Mouse (Mus musculus): ENCODE measurements around the gene Crmp1. TPM values are rescaled to one million over a fixed set of nuclear protein-coding genes. Genes with fewer than 3 reads are reported as not detected.
A peak's percentile ranks its signal among the peaks of the same experiment; 100 is the strongest.

The Crmp1 gene
- polyA plus RNA-seq, 1 experiment from 2014 or later = 851 TPM

DNA sequence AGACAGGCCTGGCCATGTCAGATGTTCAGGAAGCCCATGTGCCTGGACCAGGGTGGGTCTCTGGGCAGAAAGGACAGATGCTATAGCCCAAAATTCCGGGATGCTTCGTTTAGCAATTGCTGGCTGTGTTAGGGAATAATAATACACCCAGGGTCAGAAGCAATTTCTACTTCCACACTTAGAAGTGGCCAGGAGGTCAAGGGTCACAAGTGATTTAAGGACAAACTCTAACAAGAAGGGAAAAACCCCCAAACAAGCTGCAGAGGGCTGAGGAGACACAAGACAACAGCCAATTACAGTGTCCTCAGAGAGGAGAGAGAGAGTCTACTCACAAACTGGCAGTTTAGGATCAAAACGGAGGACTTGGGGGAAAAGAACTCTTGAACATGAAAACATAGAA lies 93.3 kb downstream of the Crmp1 start:
- Histone ChIP-seq H3K27me3 (replicated peaks; ENCODE audit: control insufficient read depth, insufficient read depth, low read length) (0 out of 2 replicates have a peak, but pooled peaks cover 2% of the 10 kb centered on the region), H3K4me1 (ENCODE audit: control insufficient read depth, insufficient read depth, low read depth, low read length) (peaks cover 7% of the 10 kb centered on the region), H3K4me2 (ENCODE audit: low read length) (no peak overlapping the region), H3K4me3 (ENCODE audit: low read length) (no peak overlapping the region), H3K9me3 (ENCODE audit: control insufficient read depth, low read length) (no peaks in the 10 kb centered on the region), H3K27ac (ENCODE audit: low read depth, low read length) (no peak overlapping the region), H3K36me3 (ENCODE audit: control insufficient read depth, insufficient read depth, low read length) (no peaks in the 10 kb centered on the region), H3K9ac (ENCODE audit: low read depth, low read length) (no peak overlapping the region)
- ATAC-seq = no peak
- 67% methylated on average over 3 of the region's 3 CpGs for WGBS

GRCm38 (mm10) chr5:37336485-37337105 lies 94.9 kb downstream of the Crmp1 start, which contains the start of gene Evc:
Gene Evc, minus strand, starts transcription at chr5:37336894.
- H3K27ac ChIP-seq (ENCODE audit: low read depth, low read length) = no peak within 1 kb of the TSS
- H3K27me3 ChIP-seq (replicated peaks; ENCODE audit: control insufficient read depth, insufficient read depth, low read length) = 0 out of 2 replicates have a peak, but pooled peaks cover 2% of the 10 kb centered on the region
- H3K36me3 ChIP-seq (ENCODE audit: control insufficient read depth, insufficient read depth, low read length) = no peaks in the 10 kb centered on the region
- under 1% methylated on average over 37 of the region's 48 CpGs for WGBS
- ATAC-seq = peak; percentile 76
- H3K9me3 ChIP-seq (ENCODE audit: control insufficient read depth, low read length) = no peaks in the 10 kb centered on the region
- H3K4me1 ChIP-seq (ENCODE audit: control insufficient read depth, insufficient read depth, low read depth, low read length) = peaks cover 7% of the 10 kb centered on the region
- peak within 1 kb of the TSS; percentile 64 for H3K4me3 ChIP-seq (ENCODE audit: low read length)
- peak within 1 kb of the TSS; percentile 71 for H3K9ac ChIP-seq (ENCODE audit: low read depth, low read length)
- H3K4me2 ChIP-seq (ENCODE audit: low read length) = peak within 1 kb of the TSS; percentile 99

DNA sequence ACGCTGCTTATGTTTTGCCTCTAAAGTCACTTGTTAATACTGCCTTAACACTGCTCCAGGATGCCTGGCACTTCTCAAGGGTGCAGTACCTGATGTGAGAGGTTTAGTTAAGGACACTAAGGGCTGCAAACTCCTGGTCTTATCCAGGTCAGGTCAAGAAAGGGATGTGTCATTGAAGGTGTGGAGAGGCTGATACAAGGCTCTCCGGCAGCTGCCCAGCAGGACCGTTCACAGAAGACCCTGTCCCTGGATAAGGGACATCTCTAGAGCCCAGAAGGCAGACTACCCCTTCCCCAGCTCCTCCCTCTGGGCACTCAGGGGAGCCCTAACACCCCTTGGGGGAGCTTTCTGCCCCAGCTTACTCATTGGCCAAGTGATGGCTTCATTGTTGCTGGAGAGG lies 96.0 kb downstream of the Crmp1 start:
- H3K4me2 ChIP-seq (ENCODE audit: low read length) = peak overlapping the region; percentile 84
- 0 out of 2 replicates have a peak, but pooled peaks cover 2% of the 10 kb centered on the region for H3K27me3 ChIP-seq (replicated peaks; ENCODE audit: control insufficient read depth, insufficient read depth, low read length)
- 78% methylated on average over 3 of the region's 3 CpGs for WGBS
- H3K36me3 ChIP-seq (ENCODE audit: control insufficient read depth, insufficient read depth, low read length) = no peaks in the 10 kb centered on the region
- peak overlapping the region; percentile 55 for H3K4me3 ChIP-seq (ENCODE audit: low read length)
- no peak overlapping the region for H3K9ac ChIP-seq (ENCODE audit: low read depth, low read length)
- ATAC-seq = peak; percentile 15; the same call in 1 of the 2 replicates
- no peaks in the 10 kb centered on the region for H3K9me3 ChIP-seq (ENCODE audit: control insufficient read depth, low read length)
- peaks cover 7% of the 10 kb centered on the region for H3K4me1 ChIP-seq (ENCODE audit: control insufficient read depth, insufficient read depth, low read depth, low read length)
- no peak overlapping the region for H3K27ac ChIP-seq (ENCODE audit: low read depth, low read length)

GRCm38 (mm10) chr5:37338288-37338687 lies 96.5 kb downstream of the Crmp1 start, which contains the start of gene Evc2:
Gene Evc2, plus strand, starts transcription at chr5:37338499.
- Histone ChIP-seq H3K9ac (ENCODE audit: low read depth, low read length) (peak within 1 kb of the TSS; percentile 70), H3K27ac (ENCODE audit: low read depth, low read length) (no peak within 1 kb of the TSS), H3K4me1 (ENCODE audit: control insufficient read depth, insufficient read depth, low read depth, low read length) (peaks cover 7% of the 10 kb centered on the region), H3K9me3 (ENCODE audit: control insufficient read depth, low read length) (no peaks in the 10 kb centered on the region), H3K4me3 (ENCODE audit: low read length) (peak within 1 kb of the TSS; percentile 55), H3K36me3 (ENCODE audit: control insufficient read depth, insufficient read depth, low read length) (no peaks in the 10 kb centered on the region), H3K27me3 (replicated peaks; ENCODE audit: control insufficient read depth, insufficient read depth, low read length) (0 out of 2 replicates have a peak, but pooled peaks cover 2% of the 10 kb centered on the region), H3K4me2 (ENCODE audit: low read length) (peak within 1 kb of the TSS; percentile 84)
- ATAC-seq = peak; percentile 84
- under 1% methylated on average over 27 of the region's 27 CpGs for WGBS

Other genes starting within 250 kb of the Crmp1 start
- 1.8 TPM in 2 replicates for gene Gm1043, start 156.6 kb upstream of the Crmp1 start, polyA plus RNA-seq (2015; fragmentation: Nextera tagmentation; extraction: Ambion mirVana)
- 5.2 and 5.6 TPM in 2 replicates for gene Evc, start 95.0 kb downstream of the Crmp1 start, polyA plus RNA-seq (2015; fragmentation: Nextera tagmentation; extraction: Ambion mirVana)
- 5.2 and 7.2 TPM in 2 replicates for gene Evc2, start 96.6 kb downstream of the Crmp1 start, polyA plus RNA-seq (2015; fragmentation: Nextera tagmentation; extraction: Ambion mirVana)